Mouse (Mus musculus) left cerebral cortex, postnatal 4 days (tissue): ENCODE measurements at regions not wholly inside any gene's neighbourhood (a gene's known extent, or its start where the extent isn't known, plus 50 kb on each side); places are given as distances from the start of the nearest gene placed in this dataset.

Experiments used
- DNase-seq: peaks from one replicate; pipeline ENCODE4 v3.0.0-alpha.2; 2022
- intact Hi-C: fragments of 180-260 bp; cut with DNase I; formaldehyde crosslinking; loops from one replicate; pipeline ENCODE4 v1.15.1; 2025

DNA sequence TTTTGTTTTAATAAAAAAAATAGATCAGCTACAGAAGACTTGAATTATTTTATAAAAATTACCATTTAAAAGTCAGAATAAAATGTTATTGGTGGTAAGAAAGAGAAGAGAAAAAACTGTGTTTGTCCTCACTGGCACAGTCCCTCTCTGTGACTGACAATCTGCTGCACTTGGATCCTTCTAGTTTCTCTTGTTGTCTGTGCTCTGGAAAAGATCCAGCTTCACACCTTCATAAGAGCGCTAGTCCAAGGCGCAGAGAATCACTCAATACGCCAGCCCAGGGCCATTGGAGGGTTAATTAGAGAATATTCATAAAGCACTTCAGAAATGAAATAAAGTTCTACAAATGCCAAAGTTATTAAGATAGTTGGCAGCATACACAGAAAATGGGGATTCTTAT, 153.8 kb downstream of the Lmbrd1 start:
- intact Hi-C loops: no loop called here
- DNase-seq: no peak

DNA sequence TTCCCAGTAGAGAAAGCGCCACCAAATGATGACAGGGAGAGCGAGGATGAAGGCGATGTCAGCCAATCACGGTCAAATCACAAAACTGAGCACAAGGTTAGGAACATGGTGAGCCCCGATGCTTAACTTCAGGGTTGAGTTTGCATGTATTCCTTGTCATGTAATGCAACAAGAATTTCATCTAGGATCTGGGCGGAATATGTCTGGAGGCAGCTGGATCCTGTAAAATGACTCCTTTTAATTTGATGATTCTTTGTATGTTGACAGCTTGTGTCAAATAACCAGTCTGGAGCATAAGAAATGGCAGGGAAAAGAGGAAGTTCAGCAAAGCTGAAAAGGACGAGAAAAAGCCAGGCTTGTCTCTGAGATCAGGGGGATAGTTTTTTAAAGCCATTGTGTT, 188.4 kb downstream of the Lmbrd1 start:
- intact Hi-C loops: no loop called here
- DNase-seq: no peak

DNA sequence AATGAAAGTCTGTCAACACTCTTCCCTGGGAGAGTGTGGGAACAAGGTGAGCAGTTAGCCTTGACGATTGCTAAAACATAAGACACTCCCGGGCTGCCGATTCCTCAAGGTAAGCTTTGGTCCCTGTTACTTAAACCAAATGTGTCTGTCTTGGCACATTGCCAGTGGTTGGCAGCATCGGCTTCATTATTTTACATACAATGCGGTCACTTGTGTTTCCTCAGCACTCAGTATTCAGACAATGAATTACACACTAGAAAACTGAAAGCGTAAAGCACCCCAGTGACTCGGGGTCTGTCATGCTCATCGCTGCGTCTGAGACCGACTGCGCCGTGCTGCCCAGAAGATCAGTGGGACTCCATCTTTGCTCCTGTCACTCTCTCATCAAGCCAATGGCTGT, 191.3 kb downstream of the Lmbrd1 start:
- intact Hi-C loops: no loop called here
- peak; percentile 63 for DNase-seq

DNA sequence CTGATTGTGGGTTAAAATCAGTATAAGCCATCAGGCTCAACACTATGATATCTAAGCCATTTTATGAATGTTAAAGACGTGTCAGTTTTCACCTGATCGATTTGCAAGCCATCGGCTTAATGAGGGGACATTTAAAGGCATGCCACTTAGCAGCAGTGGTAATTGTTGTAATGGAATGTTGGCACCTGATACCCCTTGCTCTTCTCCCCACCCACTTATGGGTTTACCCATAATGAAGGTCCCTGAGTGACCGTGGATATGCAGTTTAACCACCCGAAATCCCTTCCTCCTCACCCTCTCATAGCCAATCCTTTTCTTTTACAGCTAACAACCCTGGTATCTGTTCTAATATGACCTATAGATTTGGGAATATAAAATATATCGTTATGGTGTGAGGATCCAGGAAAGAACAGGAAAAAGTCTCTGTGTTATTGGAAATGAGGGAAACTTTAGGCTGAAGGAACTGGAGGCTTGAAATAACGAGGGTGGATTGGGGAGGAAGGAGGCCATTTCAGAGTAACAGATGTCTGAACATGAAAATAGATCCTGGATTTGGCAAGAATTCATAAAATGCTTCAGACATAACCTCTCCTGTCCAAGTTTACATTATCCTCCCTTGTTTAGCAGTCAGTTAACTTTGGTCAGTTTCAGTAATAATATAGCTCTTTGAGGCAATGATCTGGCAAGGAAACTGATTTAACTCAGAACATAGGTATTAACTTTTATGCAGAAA, 192.4 kb downstream of the Lmbrd1 start:
- DNase-seq: no peak
- intact Hi-C loops: no loop called here

DNA sequence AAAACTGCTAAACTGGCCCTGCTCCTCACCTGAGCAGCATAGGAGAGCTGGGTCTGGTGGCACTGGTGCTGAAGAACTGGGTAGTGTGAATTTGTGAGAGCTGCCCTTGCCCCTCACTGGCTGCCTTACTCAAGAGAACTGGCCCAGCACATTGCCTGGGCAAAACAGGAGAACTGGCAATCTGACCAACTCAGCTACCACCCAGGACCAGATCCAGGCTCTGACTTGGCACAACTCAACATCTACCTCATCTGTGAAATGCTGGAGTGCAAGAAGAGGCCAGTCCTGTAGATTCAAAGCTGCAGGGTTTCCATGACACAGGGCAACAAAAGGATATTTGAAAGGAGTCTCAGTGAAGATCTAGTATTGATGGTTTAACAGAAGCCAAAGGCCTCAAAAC, 198.6 kb downstream of the Lmbrd1 start:
- intact Hi-C loops: no loop called here
- no peak for DNase-seq

DNA sequence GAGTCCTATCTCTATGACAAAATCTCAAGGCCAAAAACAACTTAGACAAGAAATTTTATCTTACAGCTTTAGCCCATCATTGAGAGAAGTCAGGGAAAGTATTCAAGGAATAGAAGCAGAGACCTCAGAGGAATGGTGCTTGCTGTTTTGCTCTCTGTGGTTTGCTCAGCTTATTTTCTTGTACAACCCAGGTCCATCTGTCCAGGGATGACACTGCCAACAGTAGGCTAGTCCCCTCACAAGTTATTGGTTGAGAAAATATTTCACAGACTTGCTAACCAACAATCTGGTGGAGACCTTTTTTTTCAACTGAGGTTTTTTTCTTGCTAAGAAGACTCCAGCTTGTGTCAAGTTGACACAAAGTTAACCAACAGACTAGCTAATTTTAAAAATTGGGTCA, 205.2 kb downstream of the Lmbrd1 start:
- intact Hi-C loops: no loop called here
- no peak for DNase-seq

DNA sequence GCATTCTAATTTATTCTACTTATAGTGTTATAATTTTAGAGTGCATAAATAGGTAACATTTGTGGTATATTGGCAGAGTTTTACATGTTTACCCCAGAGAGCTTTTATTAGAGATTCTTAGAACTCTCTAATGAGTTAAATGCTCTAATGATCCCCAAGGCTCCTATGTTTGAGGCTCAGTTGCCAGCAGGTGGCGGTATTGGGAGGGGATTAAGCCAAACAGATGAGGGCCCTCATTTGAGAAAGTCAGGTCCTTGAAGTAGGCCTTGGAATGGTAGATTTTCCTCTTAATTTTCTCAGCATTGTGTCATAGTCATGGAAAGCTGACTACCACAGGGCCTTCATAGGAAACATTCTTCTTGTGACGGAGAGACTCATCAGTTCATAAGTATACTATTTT, 222.8 kb downstream of the Lmbrd1 start:
- DNase-seq: peak; percentile 87
- intact Hi-C loops: no loop called here

DNA sequence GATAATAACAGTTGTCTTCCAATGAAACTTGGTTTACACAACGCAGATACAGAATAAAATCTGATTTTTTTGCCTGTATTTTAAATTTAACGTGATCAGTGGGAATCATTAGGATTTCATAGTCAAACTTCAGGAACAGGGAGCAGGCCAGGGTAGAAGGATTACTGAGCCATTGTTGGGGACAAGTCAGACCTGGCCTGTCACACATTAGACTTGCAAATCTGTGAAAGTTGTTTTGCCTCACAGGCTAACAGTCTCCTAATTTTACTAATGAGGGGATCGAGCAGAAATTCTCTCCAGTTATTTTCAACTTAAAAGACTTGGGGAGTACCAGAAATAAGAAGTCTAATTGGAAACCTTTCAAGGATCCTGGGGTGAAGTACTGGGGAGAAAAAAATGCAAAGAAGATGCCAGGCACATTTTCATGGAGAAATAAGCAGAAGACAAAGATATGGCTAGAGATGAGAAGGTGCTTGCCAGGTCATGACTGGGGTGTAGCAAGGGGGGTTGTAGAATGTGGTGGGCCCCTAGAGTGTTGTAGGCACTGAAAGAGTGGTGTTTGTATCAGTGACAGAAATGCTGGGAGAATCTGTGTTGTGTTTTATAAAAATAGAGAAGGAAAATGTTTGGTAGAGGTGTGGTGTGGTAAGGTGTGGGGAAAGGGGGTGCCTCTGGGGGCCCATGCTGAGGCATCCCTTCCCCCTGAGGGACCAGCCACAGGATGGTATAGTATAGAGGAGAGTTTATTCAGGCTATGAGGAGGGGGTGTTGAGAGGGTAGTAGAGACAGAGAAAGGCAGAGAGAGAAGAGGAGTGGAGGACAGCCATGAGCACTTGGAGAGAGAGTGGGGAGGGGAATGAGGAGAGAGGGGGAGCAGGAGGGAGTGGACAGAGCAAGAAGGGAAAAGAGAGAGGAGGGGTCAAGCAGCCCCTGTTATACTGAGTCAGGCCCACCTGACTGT, 260.2 kb downstream of the Lmbrd1 start:
- no peak for DNase-seq
- intact Hi-C loops: no loop called here

DNA sequence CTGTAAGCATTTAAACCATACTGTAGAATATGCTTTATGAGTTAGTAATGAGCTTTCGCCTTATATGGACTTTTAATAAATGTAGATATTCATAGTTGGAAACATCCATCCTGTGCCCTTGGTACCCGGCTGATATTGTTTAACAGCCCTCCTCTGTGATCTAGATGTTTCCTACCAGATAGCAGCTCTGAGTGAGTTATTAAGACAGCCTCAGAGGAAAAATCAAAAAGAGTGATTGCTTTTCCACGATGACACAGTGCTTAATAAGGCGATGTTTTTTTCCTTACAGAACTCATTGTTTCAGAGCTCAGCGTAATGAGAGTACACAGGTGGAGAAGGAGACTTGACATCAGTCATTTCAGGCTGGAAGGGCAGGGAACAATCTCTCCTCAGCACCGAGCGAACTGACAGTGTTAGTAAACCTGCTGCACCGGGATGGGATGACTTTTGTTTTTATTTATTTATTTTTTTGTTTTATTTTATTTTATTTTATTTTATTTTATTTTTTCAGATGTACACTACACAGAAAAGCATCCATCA, 264.4 kb downstream of the Lmbrd1 start:
- intact Hi-C loops: no loop called here
- no peak for DNase-seq

DNA sequence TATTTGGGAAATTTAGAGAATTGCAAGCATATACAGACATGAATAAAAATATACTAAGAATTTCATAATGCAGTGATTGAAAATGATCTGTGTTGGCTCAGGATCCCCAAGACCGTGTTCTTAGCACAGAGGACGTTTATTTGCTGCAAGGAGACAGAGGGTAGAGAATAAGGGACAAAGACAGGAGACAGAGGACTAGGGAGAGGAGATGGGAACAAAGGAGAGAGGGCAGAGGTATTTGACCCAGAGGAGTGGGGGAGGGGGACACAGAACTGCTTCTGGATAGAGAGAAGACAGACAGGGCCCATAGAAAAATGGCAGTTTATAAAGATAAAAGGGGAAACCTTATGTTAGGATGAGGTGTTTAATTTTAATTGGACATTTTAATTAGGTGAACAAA, 265.0 kb downstream of the Lmbrd1 start:
- no peak for DNase-seq

DNA sequence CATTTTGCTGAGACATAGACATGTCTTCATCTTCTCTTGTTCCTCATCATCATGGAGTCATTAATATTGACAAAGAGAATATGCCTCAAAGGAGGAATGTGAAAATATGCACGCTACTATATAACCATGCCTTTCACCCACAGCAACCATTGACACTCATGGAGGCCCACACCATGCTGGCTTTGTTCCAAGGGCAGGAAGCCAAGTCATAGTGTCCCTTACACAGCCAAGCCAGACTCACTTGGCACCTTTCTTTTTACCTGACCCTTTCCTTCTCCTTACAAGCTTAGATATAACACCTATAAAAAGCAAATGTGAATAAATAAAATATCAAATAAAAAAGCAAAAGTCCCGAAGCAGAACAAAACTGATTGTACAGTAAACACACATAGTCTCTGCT, 294.3 kb downstream of the Lmbrd1 start:
- intact Hi-C loops: no loop called here
- DNase-seq: peak; percentile 33

More for the DNA sequence above, 265.0 kb downstream of the Lmbrd1 start:
- intact Hi-C loops: no loop called here

DNA sequence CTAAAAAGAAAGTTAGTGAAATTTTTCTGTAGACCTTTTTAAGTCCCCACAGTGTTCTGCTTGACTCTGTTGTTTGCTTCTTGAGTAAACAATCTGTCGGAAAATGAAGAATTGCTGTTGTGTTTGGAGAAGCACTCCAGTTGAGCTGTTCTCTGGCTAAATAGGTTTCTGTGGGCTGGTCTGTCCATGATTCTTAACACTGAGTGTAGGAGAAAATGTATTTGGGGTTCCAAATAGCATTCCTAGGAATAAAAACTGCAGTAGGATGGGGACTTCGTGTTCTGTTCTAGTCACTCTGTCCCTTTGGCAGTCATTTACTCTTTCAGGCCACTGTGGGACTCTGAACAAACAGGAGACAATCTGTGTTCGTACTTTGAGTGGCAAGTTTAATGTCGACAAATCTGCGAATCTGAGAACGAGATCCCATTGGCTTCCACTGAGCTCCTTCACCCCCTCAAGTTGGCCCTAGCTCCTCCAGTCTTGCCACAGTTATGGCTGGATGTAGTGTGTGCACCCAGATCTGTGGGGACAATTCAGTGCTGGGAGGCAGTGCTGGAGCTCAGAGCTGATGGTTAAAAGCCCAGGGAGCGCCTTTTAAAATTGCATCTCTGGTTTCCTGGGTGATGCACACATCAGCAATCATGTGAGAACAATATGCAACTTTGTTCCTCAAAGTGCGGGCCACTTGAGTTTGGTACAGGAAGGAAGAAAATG, 330.2 kb downstream of the Lmbrd1 start:
- no peak for DNase-seq
- intact Hi-C loops: no loop called here

DNA sequence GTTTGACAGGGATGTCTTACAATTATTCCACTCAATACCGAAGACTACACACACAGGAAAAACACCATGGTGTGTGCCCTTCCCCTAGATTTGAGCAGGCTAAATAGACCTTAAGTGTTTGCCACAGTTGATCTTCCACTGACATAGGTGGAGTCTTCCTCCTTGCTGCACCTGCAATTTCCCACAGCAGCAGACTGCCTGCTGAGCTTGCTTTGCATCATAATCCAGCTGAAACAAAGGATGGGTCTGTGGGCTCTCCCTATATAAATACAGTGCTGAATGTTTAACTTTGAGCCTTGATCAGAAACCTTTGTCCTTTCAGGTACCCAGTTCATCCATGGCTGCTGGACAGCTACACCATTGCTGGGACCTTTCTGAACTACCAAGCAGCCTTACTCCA, 334.3 kb downstream of the Lmbrd1 start:
- intact Hi-C loops: no loop called here
- no peak for DNase-seq
